In the genomic region with DNA sequence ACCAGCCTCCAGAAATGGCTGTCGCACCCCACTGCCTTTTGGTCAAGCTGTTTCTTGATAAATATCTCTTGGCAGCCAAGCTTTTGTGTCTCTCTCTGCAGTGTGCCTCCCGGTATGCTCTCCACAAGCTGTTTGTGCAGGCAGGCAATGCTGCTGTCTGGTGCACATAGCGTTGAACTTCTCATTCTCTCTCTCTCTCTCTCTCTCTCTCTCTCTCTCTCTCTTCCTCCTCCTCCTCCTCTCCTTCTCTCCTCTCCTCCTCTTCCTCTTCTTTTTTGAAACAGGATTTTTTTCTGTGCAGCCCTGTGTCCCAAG, we compare ENCODE assay signal across 11 mouse cellular contexts.
DNase-seq lines count a peak whose midpoint lies in the region; ATAC-seq and TF ChIP-seq lines count a peak whose summit lies in the region.
"Had no signal": no experiment of that assay in that cellular context is flagged by ENCODE, and none has a peak within 500 bp of the region (broad histone marks: within the 10 kb centered on the region; RNA-seq: fewer than 3 reads in every experiment).

No protein-coding gene starts in this region.

- no peak for TF ChIP-seq CTCF in heart, postnatal 0 days (IDR thresholded peaks at IDR 0.05; ENCODE audit: low read depth)
- no peak for TF ChIP-seq CTCF in heart, adult 2 months (IDR thresholded peaks at IDR 0.05)
- no peak for TF ChIP-seq CTCF in cortical plate, adult 2 months (IDR thresholded peaks at IDR 0.05; ENCODE audit: extremely low read depth, insufficient read depth, low read length)

- H3K27me3 ChIP-seq in heart, postnatal 0 days (ENCODE audit: control insufficient read depth, insufficient read depth, low read length), result no peaks in the 10 kb centered on the region
- 0 out of 2 replicates have a peak, but pooled peaks cover 2% of the 10 kb centered on the region for H3K27me3 ChIP-seq in heart, adult 2 months (ENCODE audit: control insufficient read depth, insufficient read depth, low read length)
- H3K27me3 ChIP-seq in forebrain, embryonic 12.5 days, result peaks cover 18% of the 10 kb centered on the region; the same call in 1 of the 2 replicates
- H3K27me3 ChIP-seq in limb, embryonic 12.5 days, result peaks cover 21% of the 10 kb centered on the region

- no peak for ATAC-seq in heart, postnatal 0 days (ENCODE audit: insufficient read depth, low read depth)
- ATAC-seq in forebrain, embryonic 12.5 days (ENCODE audit: low FRiP score), result no peak
- no peak for ATAC-seq in limb, embryonic 12.5 days (ENCODE audit: insufficient number of reproducible peaks, insufficient read depth, low FRiP score, low TSS enrichment, low read depth)

- no peaks in the 10 kb centered on the region for H3K4me1 ChIP-seq in heart, postnatal 0 days (ENCODE audit: control insufficient read depth, insufficient read depth)
- H3K4me1 ChIP-seq in heart, adult 2 months (ENCODE audit: control insufficient read depth, insufficient read depth, low read length), result peaks cover 3% of the 10 kb centered on the region
- peaks cover 2% of the 10 kb centered on the region; the same call in 1 of the 2 replicates for H3K4me1 ChIP-seq in cortical plate, adult 2 months (ENCODE audit: control insufficient read depth, insufficient read depth, low read length)
- H3K4me1 ChIP-seq in forebrain, embryonic 12.5 days, result no peaks in the 10 kb centered on the region; the same call in 1 of the 2 replicates
- H3K4me1 ChIP-seq in limb, embryonic 12.5 days (replicated peaks), result no peaks in the 10 kb centered on the region

- H3K36me3 ChIP-seq in heart, postnatal 0 days (replicated peaks; ENCODE audit: control insufficient read depth, insufficient read depth, low read length), result no peaks in the 10 kb centered on the region
- H3K36me3 ChIP-seq in heart, adult 2 months (ENCODE audit: control insufficient read depth, insufficient read depth, low read length), result no peaks in the 10 kb centered on the region
- H3K36me3 ChIP-seq in forebrain, embryonic 12.5 days (replicated peaks), result no peaks in the 10 kb centered on the region
- H3K36me3 ChIP-seq in limb, embryonic 12.5 days, result no peaks in the 10 kb centered on the region
- H3K36me3 ChIP-seq: G1E had no signal

- no peak overlapping the region for H3K27ac ChIP-seq in heart, postnatal 0 days (ENCODE audit: low read depth)
- H3K27ac ChIP-seq in heart, adult 2 months, result no peak overlapping the region
- no peak overlapping the region for H3K27ac ChIP-seq in cortical plate, adult 2 months (ENCODE audit: insufficient read depth, low read length)
- no peak overlapping the region for H3K27ac ChIP-seq in forebrain, embryonic 12.5 days
- H3K27ac ChIP-seq in limb, embryonic 12.5 days, result no peak overlapping the region

- no peak for TF ChIP-seq POLR2A in heart, adult 2 months (IDR thresholded peaks at IDR 0.05; ENCODE audit: insufficient read depth, low read depth, low read length)
- no peak for TF ChIP-seq POLR2A in cortical plate, adult 2 months (IDR thresholded peaks at IDR 0.05; ENCODE audit: extremely low read depth, insufficient read depth, low read length)

- no peak for DNase-seq in heart, postnatal 0 days (ENCODE audit: low spot score)
- no peak for DNase-seq in heart, adult 2 months
- no peak for DNase-seq in thymus, postnatal 36 days
- no peak for DNase-seq in left cerebral cortex, postnatal 10 days (ENCODE audit: extremely low spot score in 1 of 2, low spot score in 2 of 2)
- no peak for DNase-seq in urinary bladder, postnatal 14 days (ENCODE audit: low spot score)
- DNase-seq: adrenal gland, adult 2 months; gastrocnemius, postnatal 36 days had no signal

- no peak for TF ChIP-seq EP300 in heart, postnatal 0 days (IDR thresholded peaks at IDR 0.05; ENCODE audit: low read depth)
- no peak for TF ChIP-seq EP300 in heart, adult 2 months (IDR thresholded peaks at IDR 0.05; ENCODE audit: insufficient read depth, low read depth, low read length)

- WGBS in heart, postnatal 0 days, result 23% methylated on average over 3 of the region's 3 CpGs
- 38% methylated on average over 3 of the region's 3 CpGs for WGBS in heart, adult 2 months
- WGBS in forebrain, embryonic 12.5 days, result 26% methylated on average over 3 of the region's 3 CpGs
- WGBS in limb, embryonic 12.5 days, result 17% methylated on average over 3 of the region's 3 CpGs

- no peak overlapping the region for H3K9ac ChIP-seq in heart, postnatal 0 days (replicated peaks; ENCODE audit: low read depth, low read length)
- no peak overlapping the region for H3K9ac ChIP-seq in heart, adult 2 months (ENCODE audit: low read depth, low read length)
- H3K9ac ChIP-seq in forebrain, embryonic 12.5 days, result peak overlapping the region; percentile 4; the same call in 1 of the 2 replicates
- H3K9ac ChIP-seq in limb, embryonic 12.5 days (replicated peaks), result no peak overlapping the region

- H3K9me3 ChIP-seq in heart, postnatal 0 days (replicated peaks; ENCODE audit: control insufficient read depth, low read length), result no peaks in the 10 kb centered on the region
- H3K9me3 ChIP-seq in forebrain, embryonic 12.5 days, result no peaks in the 10 kb centered on the region
- H3K9me3 ChIP-seq in limb, embryonic 12.5 days, result no peaks in the 10 kb centered on the region
- H3K9me3 ChIP-seq: G1E had no signal

- no peaks in the 10 kb centered on the region for H3K79me2 ChIP-seq in heart, adult 2 months (replicated peaks; ENCODE audit: control insufficient read depth, insufficient read depth, low read length)

- intact Hi-C loops in heart, adult 2 months (cut with DNase I), result no loop called here
- intact Hi-C loops in left cerebral cortex, postnatal 10 days (cut with DNase I), result no loop called here

- H3K4me2 ChIP-seq in heart, postnatal 0 days (ENCODE audit: low read depth, low read length), result peak overlapping the region; percentile 49; the same call in 1 of the 2 replicates
- H3K4me2 ChIP-seq in forebrain, embryonic 12.5 days, result peak overlapping the region; percentile 43
- H3K4me2 ChIP-seq in limb, embryonic 12.5 days, result peak overlapping the region; percentile 42

- no peak overlapping the region for H3K4me3 ChIP-seq in heart, postnatal 0 days (ENCODE audit: low read depth, low read length)
- no peak overlapping the region for H3K4me3 ChIP-seq in heart, adult 2 months
- peak overlapping the region; percentile 35 for H3K4me3 ChIP-seq in cortical plate, adult 2 months (ENCODE audit: insufficient read depth, low read length)
- no peak overlapping the region for H3K4me3 ChIP-seq in forebrain, embryonic 12.5 days (replicated peaks)
- no peak overlapping the region for H3K4me3 ChIP-seq in limb, embryonic 12.5 days (replicated peaks)
